ENCODE assay signal across 1 mouse cellular context in the genomic region with DNA sequence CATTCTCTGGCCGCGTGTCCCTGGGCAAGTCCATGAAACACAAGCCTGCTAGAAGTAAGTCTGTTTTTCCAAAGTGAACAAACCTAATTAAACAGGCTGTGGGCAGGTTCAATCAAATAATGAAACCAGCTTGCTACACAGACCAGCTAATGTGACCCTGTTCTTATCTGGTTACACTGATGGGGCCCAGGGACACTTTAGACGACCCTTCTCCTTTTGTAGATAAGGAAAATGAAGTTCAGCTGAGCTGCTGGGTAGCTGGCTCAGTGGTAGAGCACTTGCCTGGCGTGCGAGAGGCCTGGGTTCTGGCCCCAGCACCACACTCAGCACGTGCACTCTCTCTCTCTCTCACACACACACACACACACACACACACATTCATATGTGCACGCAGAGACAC.
TF ChIP-seq lines count a peak whose summit lies in the region.

No protein-coding gene starts in this region.

TF ChIP-seq in MEL, 35 proteins besides CTCF, POLR2A, EP300 and RAD21 (continued from another document):
- no peak for TF ChIP-seq GABPA (IDR thresholded peaks at IDR 0.05; ENCODE audit: low read depth, low read length)
- no peak for TF ChIP-seq ELF1 (IDR thresholded peaks at IDR 0.05; ENCODE audit: low read depth, low read length)
- TF ChIP-seq SIN3A (IDR thresholded peaks at IDR 0.05; ENCODE audit: low read length), result no peak
- no peak for TF ChIP-seq CHD2 (IDR thresholded peaks at IDR 0.05; ENCODE audit: low read length)
